Mouse (Mus musculus): ENCODE measurements around the gene Cfap69.
A peak's percentile ranks its signal among the peaks of the same experiment; 100 is the strongest.
"Not testable (repeated sequence)": the region's sequence is repeated elsewhere in the genome, so short reads cannot be mapped to it uniquely, and the experiment has no call there.

Gene Cfap69

GRCm38 (mm10) chr5:5663655-5664370 lies at the start of gene Cfap69:
Cfap69 (minus strand) TSS chr5:5664239.
- DNase-seq = peak; percentile 12

GRCm38 (mm10) chr5:5711032-5711431 lies 47.0 kb upstream of the Cfap69 start:
- DNase-seq = no peak

- DNase-seq = no peak
Observed at GRCm38 (mm10) chr5:5707341-5708278, 43.6 kb upstream of the Cfap69 start.

GRCm38 (mm10) chr5:5705019-5705418 lies 41.0 kb upstream of the Cfap69 start:
- no peak for DNase-seq

GRCm38 (mm10) chr5:5700386-5700785 lies 36.3 kb upstream of the Cfap69 start:
- DNase-seq = no peak

- DNase-seq = no peak
Observed at GRCm38 (mm10) chr5:5698830-5699229, 34.8 kb upstream of the Cfap69 start.

- no peak for DNase-seq
Observed at GRCm38 (mm10) chr5:5695401-5695942, 31.4 kb upstream of the Cfap69 start.

- no peak for DNase-seq
Observed at GRCm38 (mm10) chr5:5693956-5694653, 30.1 kb upstream of the Cfap69 start, which contains the start of gene Steap2. Steap2 (minus strand) TSS chr5:5694578.

GRCm38 (mm10) chr5:5693541-5693955 lies 29.5 kb upstream of the Cfap69 start:
- DNase-seq = no peak

GRCm38 (mm10) chr5:5692167-5692738 lies 28.2 kb upstream of the Cfap69 start:
- DNase-seq = no peak

- no peak for DNase-seq
Observed at GRCm38 (mm10) chr5:5688945-5689540, 25.0 kb upstream of the Cfap69 start.

- DNase-seq = no peak
Observed at GRCm38 (mm10) chr5:5688228-5688627, 24.2 kb upstream of the Cfap69 start.

- DNase-seq = no peak
Observed at GRCm38 (mm10) chr5:5686973-5687372, 22.9 kb upstream of the Cfap69 start.

- DNase-seq = not testable (repeated sequence)
Observed at GRCm38 (mm10) chr5:5684946-5685345, 20.9 kb upstream of the Cfap69 start.

- DNase-seq = no peak
Observed at GRCm38 (mm10) chr5:5683292-5683691, 19.3 kb upstream of the Cfap69 start.

- DNase-seq = no peak
Observed at GRCm38 (mm10) chr5:5679459-5679858, 15.4 kb upstream of the Cfap69 start.

- DNase-seq = no peak
Observed at GRCm38 (mm10) chr5:5676082-5676481, 12.0 kb upstream of the Cfap69 start.

- DNase-seq = no peak
Observed at GRCm38 (mm10) chr5:5668920-5669319, 4.9 kb upstream of the Cfap69 start.

GRCm38 (mm10) chr5:5664371-5664926 lies 410 bp upstream of the Cfap69 start:
- no peak for DNase-seq

GRCm38 (mm10) chr5:5663057-5663456 lies 982 bp downstream of the Cfap69 start:
- no peak for DNase-seq

GRCm38 (mm10) chr5:5658680-5659079 lies 5.4 kb downstream of the Cfap69 start:
- no peak for DNase-seq

- DNase-seq = no peak
Observed at GRCm38 (mm10) chr5:5657932-5658331, 6.1 kb downstream of the Cfap69 start.

Data from thymus, postnatal 25 days (tissue).